Mouse (Mus musculus) spleen, postnatal 10 days (tissue): ENCODE data around the gene Itprid2.
"Not testable (repeated sequence)": the region's sequence is repeated elsewhere in the genome, so short reads cannot be mapped to it uniquely, and the experiment has no call there.

ENCODE experiments used
- DNase-seq, 2 experiments: peaks; one replicate each; pipeline ENCODE4 v3.0.0; 2021 to 2022; ENCODE audit warnings: low spot score in 2 of 2

Itprid2 gene

DNA sequence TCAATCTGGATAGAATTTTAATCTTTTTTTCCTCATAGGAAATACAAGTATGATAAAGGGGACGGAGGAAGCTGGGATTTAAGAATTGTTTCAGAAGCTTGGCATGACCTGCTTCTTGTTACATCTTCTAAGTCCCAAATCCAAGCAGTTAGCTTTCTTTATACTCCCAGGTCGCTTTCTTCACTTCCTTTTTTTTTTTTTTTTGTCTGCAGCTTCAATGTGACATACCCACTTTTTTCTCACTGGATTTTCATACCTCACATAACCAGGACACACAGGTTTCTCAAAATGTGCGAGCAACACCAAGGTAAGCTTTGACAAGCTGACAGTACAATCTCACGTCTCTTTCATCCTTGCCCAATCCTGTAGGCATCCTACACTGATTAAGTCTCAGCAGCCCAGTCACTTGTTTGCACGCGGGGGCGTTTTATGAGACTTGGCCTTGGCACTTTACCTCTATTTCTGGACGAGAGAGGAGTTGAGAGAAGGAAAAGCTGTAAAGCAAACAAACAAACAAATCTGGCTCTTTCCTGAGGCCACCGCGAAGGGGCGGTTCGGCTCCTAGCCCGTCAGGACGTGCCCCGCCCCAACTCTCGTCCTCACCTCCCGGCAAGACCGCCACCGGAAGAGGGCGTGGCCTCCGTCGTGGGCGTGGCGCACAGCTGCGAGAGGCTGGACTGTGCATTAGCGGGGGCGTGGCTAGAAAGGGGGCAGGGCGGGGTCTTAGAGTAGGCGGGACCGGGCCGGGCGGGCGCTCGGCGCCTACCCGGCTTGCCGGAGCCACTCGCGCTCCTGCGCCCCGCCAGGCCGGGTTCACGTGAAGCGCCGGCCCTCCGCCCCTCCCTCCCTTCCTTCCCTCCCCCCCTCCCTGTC is at the start of gene Itprid2:
Itprid2 (plus strand) TSS at position 825 of the 873 bp plus-strand sequence.
- DNase-seq: peak; percentile 93 to 100

DNA sequence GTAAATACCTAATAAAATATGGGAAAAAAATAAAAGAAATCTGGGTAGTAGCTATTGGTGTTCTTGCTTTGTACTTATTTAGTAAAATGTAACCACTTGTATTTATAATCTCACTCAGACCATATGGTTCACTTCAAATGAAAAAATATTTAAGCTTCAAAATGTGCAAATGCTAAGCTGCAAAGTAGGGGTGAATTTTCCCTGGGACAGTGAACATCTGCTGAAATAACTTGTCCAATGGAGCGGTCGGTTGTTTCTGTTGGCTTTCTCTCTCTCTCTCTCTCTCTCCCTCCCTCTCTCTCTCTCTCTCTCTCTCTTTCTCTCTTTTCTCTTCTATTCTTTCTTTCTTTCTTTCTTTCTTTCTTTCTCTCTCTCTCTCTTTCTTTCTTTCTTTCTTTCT is 39.0 kb upstream of the Itprid2 start:
- no peak for DNase-seq

GRCm38 (mm10) chr2:79597090-79597489 is 38.1 kb upstream of the Itprid2 start:
- DNase-seq: no peak

- not testable (repeated sequence) for DNase-seq
Observed at GRCm38 (mm10) chr2:79601109-79601508, 34.0 kb upstream of the Itprid2 start.

DNA sequence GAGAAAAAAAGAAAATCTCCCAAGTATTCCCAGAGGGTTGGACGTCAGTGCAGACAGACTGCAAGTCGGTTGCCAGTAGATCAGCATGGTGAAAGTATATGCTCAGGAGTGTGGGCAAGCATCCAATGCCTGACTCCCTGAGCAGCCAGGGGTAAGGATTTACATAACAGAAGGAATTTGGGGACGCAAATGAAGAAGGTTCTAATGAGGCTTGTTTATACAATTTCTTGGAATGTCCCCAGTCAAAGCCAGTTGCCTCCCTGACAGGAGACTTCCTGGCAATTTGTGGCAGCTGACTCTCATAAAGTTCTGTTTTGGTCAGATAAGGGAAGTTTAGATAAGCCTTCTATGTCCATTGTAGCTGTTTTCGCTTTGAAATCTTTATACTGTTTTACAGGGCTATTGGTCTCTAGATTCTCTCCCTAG is 33.4 kb upstream of the Itprid2 start:
- DNase-seq: no peak

DNA sequence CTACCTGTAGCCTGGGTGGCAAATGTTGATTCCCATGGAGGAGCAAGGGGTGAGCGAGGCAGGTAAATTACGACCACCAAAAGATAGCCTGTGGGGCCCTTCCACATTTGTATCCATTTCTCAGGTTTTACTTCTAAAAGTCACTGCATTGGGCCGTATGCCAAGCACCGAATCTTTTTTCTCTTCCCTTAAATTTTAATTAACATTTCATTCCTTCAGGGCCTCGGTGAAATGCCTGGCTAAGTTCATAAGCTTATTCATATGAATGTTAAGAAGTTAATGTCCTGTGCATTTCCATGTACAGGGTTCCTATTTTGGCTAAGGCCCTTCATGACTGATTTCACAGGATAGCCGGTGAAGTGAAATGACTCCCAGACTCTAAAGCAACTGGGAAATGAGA is 32.8 kb upstream of the Itprid2 start:
- no peak for DNase-seq

DNA sequence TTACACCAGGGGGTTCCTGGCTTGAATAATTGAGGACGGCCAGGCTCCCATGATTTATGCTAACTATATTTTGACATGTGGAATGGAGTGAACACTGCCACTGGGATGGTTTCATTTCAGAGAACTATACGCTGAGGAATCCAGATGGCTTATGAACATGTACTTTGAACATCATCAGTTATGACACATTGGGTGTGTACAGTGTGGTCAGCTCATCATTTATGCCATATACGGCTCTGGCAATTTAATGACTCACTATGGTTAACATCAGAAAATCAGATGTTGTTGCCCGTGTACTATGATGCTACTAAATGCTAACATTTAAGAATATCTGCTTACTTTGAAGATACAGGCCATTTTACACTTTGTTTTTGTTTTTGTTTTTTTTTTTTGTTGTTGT is 31.8 kb upstream of the Itprid2 start:
- DNase-seq: no peak

DNA sequence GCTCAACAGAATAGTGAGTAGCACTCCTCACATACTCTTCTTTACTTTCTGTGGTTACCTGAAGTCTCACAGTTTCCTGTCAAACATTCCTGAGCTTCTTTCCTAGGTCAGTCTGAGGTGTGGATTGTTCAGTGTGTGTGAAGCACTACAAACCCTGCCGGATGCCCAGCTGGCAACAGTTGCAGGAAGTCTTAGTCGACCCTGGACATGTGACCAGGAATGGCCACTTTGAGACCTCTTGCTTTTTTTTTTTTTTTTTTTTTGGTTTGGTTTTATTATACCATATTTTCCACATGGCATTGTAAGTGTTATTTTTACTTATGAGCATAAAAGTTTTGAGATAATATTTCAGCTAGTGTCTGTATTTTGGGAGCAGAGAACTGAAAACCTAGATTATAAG is 29.1 kb upstream of the Itprid2 start:
- DNase-seq: no peak

DNA sequence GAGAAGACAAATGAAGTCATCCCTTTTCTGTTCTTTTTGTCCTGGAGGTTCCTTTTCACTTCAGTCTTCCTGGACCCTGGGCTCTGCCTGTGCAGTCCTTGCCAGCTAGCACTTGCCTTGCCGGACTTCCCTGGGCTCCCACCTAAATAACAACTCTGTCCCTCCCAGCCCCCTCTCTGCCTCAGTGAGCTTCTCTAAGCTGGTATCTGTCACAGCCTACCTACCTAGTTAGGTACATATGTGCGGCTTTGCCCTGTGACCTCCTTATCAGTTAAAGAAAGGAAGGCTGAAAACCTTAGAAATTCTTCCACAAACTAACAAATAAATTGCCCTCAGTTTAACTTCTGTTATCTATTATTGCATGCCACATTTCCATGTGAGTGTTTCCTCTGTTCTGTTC is 28.0 kb upstream of the Itprid2 start:
- no peak for DNase-seq

DNA sequence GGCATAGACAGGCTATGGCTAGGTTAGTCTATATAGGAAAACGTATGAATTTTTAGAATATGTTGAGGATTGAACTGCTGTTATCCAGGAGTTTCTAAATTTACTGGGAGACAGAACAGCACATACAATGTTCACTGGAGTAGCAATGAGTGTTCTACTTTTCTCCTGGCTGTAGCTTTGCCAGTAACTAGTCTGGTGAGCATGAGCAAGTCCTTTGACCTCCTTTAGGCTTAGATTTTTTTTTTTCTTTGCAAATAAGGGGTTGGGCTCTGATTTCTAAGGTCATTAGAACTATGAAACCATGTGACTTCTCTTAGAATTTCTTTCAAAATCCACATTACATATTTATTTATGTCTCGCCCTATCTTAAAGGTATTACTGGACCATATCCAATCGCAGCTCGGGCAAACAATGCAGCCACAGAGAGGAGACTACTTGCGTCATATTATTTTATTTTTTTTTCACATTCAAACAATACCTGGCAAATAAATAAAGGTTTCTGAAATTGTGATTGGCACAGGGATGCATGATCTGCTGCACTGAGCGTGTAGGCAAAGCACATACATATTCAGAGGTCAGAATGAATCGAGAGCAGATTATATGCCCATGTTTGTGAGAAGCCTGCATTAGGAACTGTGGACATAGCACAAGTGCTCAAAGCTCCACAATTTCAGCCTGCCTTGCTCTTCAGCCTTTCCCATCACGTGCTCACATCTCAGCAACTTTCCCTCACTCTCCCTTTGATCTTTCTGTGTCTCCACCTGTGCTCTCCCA is 26.7 kb upstream of the Itprid2 start:
- no peak for DNase-seq

- DNase-seq: no peak
Observed at GRCm38 (mm10) chr2:79610894-79611293, 24.3 kb upstream of the Itprid2 start.

GRCm38 (mm10) chr2:79618145-79618544 is 17.0 kb upstream of the Itprid2 start:
- DNase-seq: no peak

DNA sequence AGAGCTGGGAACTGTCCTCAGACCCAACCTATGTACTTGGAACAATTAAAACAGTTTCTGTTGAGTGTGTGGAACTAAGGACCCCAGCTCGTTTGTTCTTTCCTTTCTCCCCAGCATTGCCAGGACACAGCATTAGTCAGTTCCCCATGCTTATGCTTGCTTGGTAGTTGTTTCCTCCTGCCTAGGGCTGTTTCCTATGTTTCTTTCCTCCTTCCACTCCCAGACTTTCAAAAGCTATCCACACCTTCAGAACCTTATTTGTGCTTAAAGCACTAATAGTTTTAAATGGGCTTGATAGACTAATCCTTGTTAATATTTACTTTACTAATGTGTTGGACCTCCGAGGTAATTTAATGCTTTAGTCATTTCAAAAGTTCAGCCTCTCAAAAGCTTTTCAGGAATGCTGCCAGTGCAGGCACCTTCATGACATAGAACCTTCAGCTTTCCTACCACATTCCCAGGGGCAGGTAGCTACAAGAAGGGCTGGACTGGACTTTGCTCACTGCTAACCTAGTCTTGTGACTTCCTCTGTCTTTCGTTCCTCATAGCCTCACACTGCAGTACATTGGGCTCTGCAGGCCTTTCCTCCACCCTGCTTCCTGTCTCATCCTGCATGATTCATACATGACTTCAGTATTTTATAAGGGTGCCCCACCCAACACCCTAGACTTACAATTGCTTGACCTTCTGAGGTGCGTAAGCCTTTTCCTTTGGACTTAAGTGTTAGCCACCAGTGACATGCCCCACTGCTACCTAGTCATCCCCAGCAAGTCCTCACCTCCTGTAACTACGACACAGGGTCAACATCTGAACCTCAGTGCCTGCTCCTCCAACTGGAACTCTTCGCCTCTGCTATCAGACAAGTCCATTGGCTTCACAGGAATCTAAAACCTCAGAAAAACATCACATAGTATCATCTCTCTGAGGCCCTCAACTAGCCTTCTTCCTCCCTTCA is 16.3 kb upstream of the Itprid2 start:
- no peak for DNase-seq

DNA sequence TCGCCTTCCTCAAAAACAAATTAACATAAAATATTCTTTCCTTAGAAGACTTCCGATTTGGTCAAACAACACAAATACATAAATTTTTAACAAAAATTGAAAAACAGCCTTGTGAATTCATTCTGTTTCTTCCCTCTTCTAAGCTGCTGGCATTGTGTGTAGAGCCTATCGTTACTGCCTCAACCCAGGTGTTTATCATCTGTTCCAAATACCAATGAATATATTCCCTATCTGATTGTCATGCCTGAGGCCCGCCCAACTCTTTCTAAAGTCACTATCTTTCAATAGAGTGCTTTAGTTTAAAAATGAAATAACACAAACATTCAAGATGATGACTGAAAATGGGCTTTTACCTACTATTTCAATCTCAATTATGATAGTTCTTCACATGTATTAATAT is 11.9 kb upstream of the Itprid2 start:
- DNase-seq: no peak

DNA sequence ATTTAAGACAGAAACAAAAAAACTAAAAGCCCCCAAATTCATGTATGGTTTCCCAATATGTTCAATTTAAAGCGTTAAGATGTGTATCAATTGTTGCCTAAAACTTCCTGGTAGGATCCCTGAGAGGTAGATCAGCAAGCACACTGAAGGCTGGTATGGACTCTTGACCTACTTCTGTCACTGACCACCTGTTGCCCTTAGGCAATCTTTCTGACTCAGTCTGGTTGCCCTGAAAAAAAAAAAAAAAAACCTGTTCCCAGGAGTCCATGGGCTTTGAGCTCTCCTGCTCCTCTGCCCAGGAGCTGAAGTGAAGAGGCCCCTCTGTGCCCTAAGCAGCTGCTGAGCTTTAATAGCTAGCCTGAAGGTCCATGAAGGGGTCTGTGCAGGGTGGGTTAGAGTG is 7.5 kb upstream of the Itprid2 start:
- no peak for DNase-seq

- DNase-seq: no peak
Observed at GRCm38 (mm10) chr2:79630231-79630630, 4.9 kb upstream of the Itprid2 start.

DNA sequence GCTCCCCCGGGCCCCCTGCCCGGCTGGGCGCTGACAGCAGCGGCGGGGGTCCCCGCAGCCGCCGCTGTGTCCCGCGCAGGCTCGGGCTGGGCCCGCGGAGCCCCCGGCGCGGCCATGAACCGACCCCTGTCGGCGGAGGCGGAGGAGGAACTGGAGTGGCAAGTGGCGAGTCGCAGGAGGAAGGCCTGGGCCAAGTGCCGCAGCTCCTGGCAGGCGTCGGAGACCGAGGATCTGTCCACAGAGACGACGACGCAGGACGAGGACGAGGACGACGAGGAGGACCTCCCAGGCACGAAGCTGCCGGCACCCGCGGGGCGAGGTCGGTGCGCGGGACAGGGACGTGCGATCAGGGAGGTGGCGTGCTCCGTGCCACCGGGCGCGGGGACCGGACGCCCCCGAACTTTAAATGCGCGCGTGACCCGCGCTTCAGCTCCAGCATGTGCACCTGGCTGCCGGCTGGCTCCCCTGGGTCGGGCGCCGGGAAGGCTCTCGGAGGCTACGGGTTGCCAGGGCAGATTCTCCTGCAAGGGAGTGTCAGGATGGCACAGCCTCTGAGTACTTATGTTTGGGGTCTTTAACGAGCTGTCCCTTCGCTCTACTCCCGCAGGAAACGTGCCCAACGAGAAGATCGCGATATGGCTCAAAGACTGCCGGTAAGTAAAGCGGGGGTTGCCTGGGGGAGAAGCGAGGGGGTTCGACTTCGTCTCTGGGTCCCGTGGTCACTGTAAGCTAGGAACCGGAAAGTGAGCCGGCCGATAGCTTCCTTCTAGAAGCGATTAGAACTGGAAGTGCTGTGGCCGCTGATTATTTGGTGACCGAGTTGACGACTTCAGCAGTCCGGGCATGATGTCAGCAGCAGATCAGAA is 507 bp downstream of the Itprid2 start:
- DNase-seq: peak; percentile 67 to 69

DNA sequence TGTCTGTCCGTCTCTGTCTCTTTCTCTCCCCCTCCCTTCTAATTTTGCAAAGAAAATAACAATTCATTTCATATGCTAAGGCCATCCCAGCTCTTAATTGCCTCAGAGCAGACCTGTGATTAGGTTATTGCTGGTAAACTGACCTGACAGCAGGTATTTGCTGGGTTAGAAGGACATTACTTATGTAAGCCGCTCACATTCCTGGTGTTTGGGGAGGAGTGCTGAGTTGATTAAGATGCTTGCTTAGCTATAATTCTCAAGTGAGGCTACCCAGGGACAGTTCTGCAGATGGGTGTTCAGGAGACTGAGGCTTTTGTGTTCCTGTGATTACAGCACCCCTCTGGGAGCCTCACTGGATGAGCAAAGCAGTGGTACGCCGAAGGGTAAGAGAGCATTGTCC is 3.8 kb downstream of the Itprid2 start:
- DNase-seq: no peak

- DNase-seq: peak; percentile 40 to 69
Observed at GRCm38 (mm10) chr2:79646237-79646688, 11.1 kb downstream of the Itprid2 start.

- no peak for DNase-seq
Observed at GRCm38 (mm10) chr2:79647094-79647493, 11.9 kb downstream of the Itprid2 start.

DNA sequence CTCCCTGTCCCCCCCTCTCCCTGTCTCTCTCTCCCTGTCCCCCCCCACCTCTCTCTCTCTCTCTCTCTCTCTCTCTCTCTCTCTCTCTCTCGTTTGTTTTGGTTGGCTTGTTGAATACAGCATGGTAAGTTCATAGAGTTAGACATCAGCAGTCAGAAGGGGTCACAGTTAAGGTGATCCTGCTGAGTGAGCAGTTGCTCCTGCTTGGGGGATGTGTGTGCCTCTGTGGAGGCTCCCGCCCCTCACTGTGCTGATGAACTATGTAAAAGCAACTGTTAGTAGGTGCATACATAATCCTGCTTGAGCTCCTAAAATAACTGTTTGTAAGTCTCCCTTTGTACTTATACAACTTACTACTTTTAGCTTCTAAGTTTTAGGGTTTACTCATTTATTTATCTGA is 12.6 kb downstream of the Itprid2 start:
- DNase-seq: no peak
